Mouse (Mus musculus) kidney, embryonic 15.5 days (tissue): ENCODE results near the gene Crim1. TPM values are rescaled to one million over a fixed set of nuclear protein-coding genes. Genes with fewer than 3 reads are reported as not detected.

Experiments
- ATAC-seq: fragments of 200-750 bp; cut with Nextera tagmentation; replicated peaks from 2 replicates; pipeline ENCODE4 v1.8.0; 2017; ENCODE audit warnings: moderate TSS enrichment; ENCODE audit not compliant: low FRiP score
- H3K27ac ChIP-seq: fragments of 300-500 bp; sonication (generic); 2 replicates; pipeline ENCODE4 v1.5.1; 2015; ENCODE audit warnings: mild to moderate bottlenecking, inconsistent platforms
- H3K27me3 ChIP-seq: fragments of 300-500 bp; sonication (generic); 2 replicates; pipeline ENCODE4 v1.6.1; 2015; ENCODE audit warnings: inconsistent platforms
- H3K36me3 ChIP-seq: fragments of 300-500 bp; sonication (generic); 2 replicates; pipeline ENCODE4 v1.6.1; 2015; ENCODE audit warnings: inconsistent platforms
- H3K4me1 ChIP-seq: fragments of 300-500 bp; sonication (generic); 2 replicates; pipeline ENCODE4 v1.6.1; 2015; ENCODE audit warnings: inconsistent platforms
- H3K4me2 ChIP-seq: fragments of 300-500 bp; sonication (generic); 2 replicates; pipeline ENCODE4 v1.6.1; 2015; ENCODE audit warnings: moderate library complexity, mild to moderate bottlenecking, inconsistent platforms
- H3K4me3 ChIP-seq: fragments of 300-500 bp; sonication (generic); replicated peaks from 2 replicates; pipeline ENCODE4 v1.5.1; 2015; ENCODE audit warnings: mild to moderate bottlenecking, inconsistent platforms
- H3K9ac ChIP-seq: fragments of 300-500 bp; sonication (generic); 2 replicates; pipeline ENCODE4 v1.6.1; 2015; ENCODE audit warnings: mild to moderate bottlenecking, inconsistent platforms
- H3K9me3 ChIP-seq: fragments of 300-500 bp; sonication (generic); replicated peaks from 2 replicates; pipeline ENCODE4 v1.6.1; 2016; ENCODE audit warnings: inconsistent platforms
- WGBS: fragments of 180-500 bp; shearing (Covaris S2); methylation state at CpG from one replicate; pipeline ENCODE4 v1.1.7; 2015; ENCODE audit warnings: mixed read lengths; 5-methylcytosine and 5-hydroxymethylcytosine counted together
- polyA plus RNA-seq: library from polyadenylated mRNA; unstranded; fragments of >200 nt; fragmentation: Nextera tagmentation; extraction: Ambion mirVana; gene quantifications from 2 replicates; pipeline ENCODE4 v1.2.1, GENCODE M21; 2015

Crim1 gene
- polyA plus RNA-seq, 1 experiment from 2014 or later: 6.5 TPM

DNA sequence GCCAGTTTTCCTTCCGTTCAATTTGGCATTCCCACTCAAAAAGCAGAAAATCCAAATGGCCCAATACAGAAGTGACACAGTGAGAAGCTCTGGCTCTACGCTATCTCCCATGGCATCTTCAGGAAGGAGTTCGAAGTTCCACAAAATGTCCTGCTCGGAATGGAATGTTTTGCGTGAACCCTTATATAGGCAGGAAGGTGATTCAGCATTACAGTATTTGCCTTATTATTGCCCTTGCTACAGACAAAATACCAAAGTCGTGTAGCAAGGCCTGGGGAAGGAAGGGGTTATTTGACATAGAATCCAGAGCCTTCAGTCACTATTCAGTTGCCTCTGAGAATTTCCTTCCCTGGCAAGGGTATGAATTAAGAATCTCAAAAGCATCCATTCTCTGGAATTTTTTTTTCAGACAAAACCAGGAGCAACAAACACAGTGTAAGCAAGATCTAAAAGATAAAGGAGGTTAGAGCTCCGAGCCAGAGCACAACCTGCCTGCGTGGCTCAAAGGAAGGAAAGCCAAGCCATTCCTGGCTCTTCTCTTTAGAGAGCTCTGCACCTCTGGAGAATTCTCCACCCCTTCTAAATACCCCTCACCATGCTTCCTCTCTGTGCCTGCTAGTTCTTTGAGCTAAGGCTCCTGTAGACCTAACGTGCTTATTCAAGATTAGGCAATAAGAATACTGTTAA lies 192.5 kb downstream of the Crim1 start:
- Histone ChIP-seq H3K4me3 (no peak overlapping the region), H3K9me3 (no peaks in the 10 kb centered on the region), H3K27ac (no peak overlapping the region), H3K4me2 (no peak overlapping the region), H3K9ac (no peak overlapping the region), H3K4me1 (0 out of 2 replicates have a peak, but pooled peaks cover 6% of the 10 kb centered on the region), H3K27me3 (no peaks in the 10 kb centered on the region), H3K36me3 (peaks cover 6% of the 10 kb centered on the region)
- 52% methylated on average over 9 of the region's 9 CpGs for WGBS
- ATAC-seq: no peak

DNA sequence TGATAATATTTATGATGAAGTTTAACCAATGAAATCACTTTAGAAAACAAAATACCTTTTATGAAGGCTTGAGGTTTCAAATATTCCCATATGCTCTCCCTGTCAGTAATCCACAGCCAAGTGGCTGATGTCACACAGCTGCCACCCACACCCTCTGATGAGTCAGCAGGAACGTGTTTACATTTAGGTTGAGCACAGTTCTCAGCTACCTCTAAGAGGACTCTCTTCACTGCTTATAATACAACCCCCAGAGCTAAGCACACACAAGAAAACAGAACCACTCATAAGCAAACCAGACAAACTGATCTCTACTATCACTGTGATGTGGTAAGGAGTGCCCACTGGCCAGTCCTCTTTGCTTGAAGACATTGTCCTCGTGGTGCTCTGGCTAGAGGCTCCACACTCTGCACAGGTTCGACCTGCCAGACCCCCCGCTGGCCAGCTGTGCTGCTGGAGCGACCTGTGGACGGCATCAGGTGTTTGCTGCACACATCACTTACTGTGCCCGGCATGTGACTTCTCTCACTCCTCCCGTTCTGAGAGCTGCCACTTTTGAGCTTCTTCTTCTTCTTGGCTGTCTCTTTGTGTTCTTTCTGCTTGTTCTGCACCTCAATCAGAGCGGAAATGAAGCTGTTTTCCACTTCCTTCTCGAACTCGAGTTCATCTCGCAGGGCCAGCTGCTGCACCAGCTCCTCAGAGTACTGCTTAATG lies 200.2 kb downstream of the Crim1 start:
- WGBS: 76% methylated on average over 12 of the region's 12 CpGs
- H3K4me2 ChIP-seq: no peak overlapping the region
- no peak overlapping the region for H3K4me3 ChIP-seq
- no peaks in the 10 kb centered on the region for H3K27me3 ChIP-seq
- H3K27ac ChIP-seq: peak overlapping the region; percentile 22; the same call in 1 of the 2 replicates
- H3K36me3 ChIP-seq: peaks cover 49% of the 10 kb centered on the region
- no peak overlapping the region for H3K9ac ChIP-seq
- ATAC-seq: peak; percentile 55; the same call in 1 of the 2 replicates
- peaks cover 8% of the 10 kb centered on the region for H3K4me1 ChIP-seq
- no peaks in the 10 kb centered on the region for H3K9me3 ChIP-seq

DNA sequence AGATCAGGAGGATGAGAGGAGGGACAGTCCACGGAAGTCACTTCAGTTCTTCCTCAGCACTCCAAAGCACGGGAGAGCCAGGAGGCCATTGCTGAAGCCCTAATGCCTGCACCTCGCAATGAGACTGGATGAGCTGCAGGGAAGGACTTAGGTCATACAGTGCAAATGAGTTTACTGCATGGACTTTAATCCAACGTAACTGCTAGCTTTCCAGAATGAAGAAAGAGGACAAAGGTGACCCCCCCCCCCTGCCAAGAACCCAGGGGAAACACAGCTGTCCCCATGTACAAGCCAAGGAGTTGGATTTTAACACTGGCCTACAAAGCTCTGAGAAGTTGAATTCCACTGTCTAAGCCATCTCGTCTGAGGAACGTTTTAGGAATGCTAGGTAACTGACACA lies 201.3 kb downstream of the Crim1 start:
- no peak for ATAC-seq
- H3K27me3 ChIP-seq: no peaks in the 10 kb centered on the region
- no peak overlapping the region for H3K4me3 ChIP-seq
- WGBS: 70% methylated on average over 6 of the region's 6 CpGs
- no peak overlapping the region for H3K4me2 ChIP-seq
- no peak overlapping the region; the same call in 1 of the 2 replicates for H3K27ac ChIP-seq
- peaks cover 47% of the 10 kb centered on the region for H3K36me3 ChIP-seq
- peaks cover 8% of the 10 kb centered on the region for H3K4me1 ChIP-seq
- no peaks in the 10 kb centered on the region for H3K9me3 ChIP-seq
- no peak overlapping the region for H3K9ac ChIP-seq

DNA sequence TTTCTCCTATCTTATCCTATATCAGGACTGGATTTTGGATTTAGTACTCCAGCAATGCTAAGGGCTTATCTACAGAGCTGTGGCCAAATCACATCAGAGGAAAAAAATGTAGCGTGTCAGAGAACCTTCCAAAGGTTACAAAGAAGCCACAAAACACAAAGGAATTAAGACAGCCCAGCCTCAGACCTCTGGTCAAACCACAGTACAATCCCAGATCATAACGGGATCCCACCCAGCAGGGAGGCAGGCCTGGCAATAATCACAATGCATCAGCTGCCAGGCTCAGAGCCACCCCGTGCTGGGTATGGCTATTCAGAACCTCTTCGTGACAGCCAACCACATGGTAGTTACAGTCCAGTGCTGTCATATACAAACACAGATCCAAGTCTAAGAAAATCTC lies 201.7 kb downstream of the Crim1 start:
- Histone ChIP-seq H3K9me3 (no peaks in the 10 kb centered on the region), H3K27me3 (no peaks in the 10 kb centered on the region), H3K9ac (no peak overlapping the region), H3K4me1 (peaks cover 8% of the 10 kb centered on the region), H3K4me2 (no peak overlapping the region), H3K36me3 (peaks cover 47% of the 10 kb centered on the region), H3K27ac (no peak overlapping the region), H3K4me3 (no peak overlapping the region)
- 72% methylated on average over 4 of the region's 4 CpGs for WGBS
- ATAC-seq: no peak

DNA sequence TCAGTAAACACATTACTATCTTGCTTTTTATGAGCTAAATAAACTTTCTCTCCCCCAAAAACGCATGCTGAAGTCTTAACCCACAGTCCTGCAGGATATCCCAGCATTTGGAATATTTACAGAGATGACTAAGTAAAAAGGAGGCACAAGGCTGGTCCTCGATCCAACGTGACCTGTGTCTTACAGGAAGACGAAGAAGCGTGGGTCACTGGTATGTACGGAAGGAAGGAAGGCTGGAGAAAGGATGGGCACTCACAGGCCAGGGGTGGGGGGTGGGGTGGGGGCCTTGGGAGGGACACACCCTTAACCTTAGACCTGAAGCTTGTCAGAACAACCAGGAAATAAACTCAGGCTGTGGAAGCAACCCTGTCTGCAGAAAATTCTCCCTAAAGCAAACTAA lies 202.1 kb downstream of the Crim1 start:
- Histone ChIP-seq H3K27ac (no peak overlapping the region), H3K4me1 (peaks cover 8% of the 10 kb centered on the region), H3K36me3 (peaks cover 50% of the 10 kb centered on the region), H3K4me3 (no peak overlapping the region), H3K9ac (no peak overlapping the region), H3K27me3 (no peaks in the 10 kb centered on the region), H3K9me3 (no peaks in the 10 kb centered on the region), H3K4me2 (no peak overlapping the region)
- WGBS: 66% methylated on average over 6 of the region's 6 CpGs
- no peak for ATAC-seq

DNA sequence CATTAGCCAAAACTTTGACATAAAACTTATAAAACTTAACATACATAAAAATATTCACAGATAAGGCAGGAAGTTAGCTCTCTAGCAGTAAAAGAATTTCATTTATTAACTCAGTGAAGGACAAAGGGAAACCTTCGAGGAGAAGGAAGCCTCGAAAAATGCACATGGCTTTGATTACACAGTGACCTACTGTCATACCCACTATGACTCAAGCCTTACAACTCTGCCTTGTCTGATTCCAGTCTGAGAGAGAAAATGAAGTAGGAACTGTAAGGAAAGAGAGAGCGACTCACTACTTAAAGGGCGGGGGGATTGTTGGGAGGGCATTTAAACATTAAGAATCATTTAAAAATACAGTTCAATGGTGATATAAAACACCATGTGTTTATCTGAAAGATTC lies 203.2 kb downstream of the Crim1 start:
- WGBS: 71% methylated on average over 4 of the region's 4 CpGs
- no peak for ATAC-seq
- H3K27me3 ChIP-seq: no peaks in the 10 kb centered on the region
- H3K9me3 ChIP-seq: no peaks in the 10 kb centered on the region
- no peak overlapping the region for H3K9ac ChIP-seq
- H3K27ac ChIP-seq: no peak overlapping the region
- H3K36me3 ChIP-seq: peaks cover 46% of the 10 kb centered on the region
- no peak overlapping the region for H3K4me3 ChIP-seq
- peaks cover 11% of the 10 kb centered on the region for H3K4me1 ChIP-seq
- H3K4me2 ChIP-seq: no peak overlapping the region

DNA sequence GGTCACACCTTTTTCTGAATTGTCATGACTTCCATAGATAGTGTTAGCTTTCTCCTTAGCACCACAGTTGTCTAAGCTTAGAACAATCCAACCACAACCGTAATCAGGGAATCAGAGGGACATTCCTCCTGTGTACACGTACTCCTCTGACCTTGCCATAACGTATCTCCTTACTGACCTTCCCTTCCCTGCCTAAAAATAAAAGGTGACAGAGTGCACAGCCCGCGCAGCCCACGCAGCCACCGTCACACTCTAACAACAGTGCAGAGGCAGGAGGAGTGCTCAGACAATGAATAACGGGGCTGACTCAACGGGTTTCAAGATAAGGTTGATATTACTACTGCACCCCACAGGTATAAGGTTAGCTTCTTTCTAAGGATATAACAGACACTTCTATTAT lies 203.8 kb downstream of the Crim1 start:
- Histone ChIP-seq H3K27ac (no peak overlapping the region), H3K4me2 (no peak overlapping the region), H3K36me3 (peaks cover 49% of the 10 kb centered on the region), H3K4me3 (no peak overlapping the region), H3K4me1 (peaks cover 12% of the 10 kb centered on the region), H3K27me3 (no peaks in the 10 kb centered on the region), H3K9me3 (no peaks in the 10 kb centered on the region), H3K9ac (no peak overlapping the region)
- WGBS: 76% methylated on average over 9 of the region's 9 CpGs
- no peak for ATAC-seq

DNA sequence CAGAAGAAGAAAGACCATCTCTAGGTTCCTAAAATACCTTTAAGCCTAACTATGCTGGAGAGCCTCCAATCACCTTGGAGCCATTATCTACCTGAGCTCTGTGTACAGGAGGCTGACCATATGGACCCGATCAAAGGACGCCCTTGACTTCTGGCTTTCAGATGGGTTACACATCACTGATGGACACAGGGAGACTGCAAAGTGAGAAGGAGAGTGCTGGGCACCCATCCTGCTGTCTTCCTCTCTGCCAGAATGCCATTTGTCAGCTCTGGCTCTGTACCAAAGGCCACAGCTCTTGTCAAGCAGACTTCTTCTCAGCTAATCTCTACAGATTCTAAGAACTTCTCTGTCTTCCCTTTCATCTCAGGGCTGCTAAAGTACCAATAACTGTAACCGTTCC lies 205.3 kb downstream of the Crim1 start:
- no peaks in the 10 kb centered on the region for H3K9me3 ChIP-seq
- no peak overlapping the region for H3K9ac ChIP-seq
- WGBS: 93% methylated on average over 3 of the region's 3 CpGs
- H3K27me3 ChIP-seq: no peaks in the 10 kb centered on the region
- peaks cover 12% of the 10 kb centered on the region for H3K4me1 ChIP-seq
- no peak overlapping the region for H3K4me3 ChIP-seq
- H3K4me2 ChIP-seq: no peak overlapping the region
- H3K27ac ChIP-seq: no peak overlapping the region
- H3K36me3 ChIP-seq: peaks cover 51% of the 10 kb centered on the region
- no peak for ATAC-seq

DNA sequence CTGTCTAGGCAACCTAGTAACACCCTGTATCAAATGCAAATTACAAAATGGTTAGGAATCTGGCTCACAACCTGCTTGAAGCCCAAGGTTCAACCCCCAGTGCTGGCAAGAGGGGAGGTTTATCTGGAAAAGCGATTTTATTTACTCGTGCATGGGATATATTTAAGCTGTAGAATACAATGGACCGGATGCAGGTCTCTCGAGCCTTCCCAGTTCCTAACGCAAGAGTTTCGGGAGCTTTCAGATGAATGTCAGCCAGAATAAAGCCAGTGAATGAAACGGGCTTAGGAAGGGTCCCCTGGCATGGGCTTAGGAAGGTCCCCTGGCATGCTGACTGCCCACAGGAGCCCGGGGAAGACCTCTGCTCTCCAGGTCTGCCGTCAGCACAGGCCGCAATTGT lies 206.8 kb downstream of the Crim1 start:
- Histone ChIP-seq H3K27ac (peak overlapping the region; percentile 58; the same call in 1 of the 2 replicates), H3K4me2 (no peak overlapping the region), H3K9me3 (no peaks in the 10 kb centered on the region), H3K9ac (no peak overlapping the region), H3K36me3 (peaks cover 46% of the 10 kb centered on the region), H3K4me1 (peaks cover 7% of the 10 kb centered on the region; the same call in 1 of the 2 replicates), H3K4me3 (no peak overlapping the region), H3K27me3 (no peaks in the 10 kb centered on the region)
- 90% methylated on average over 10 of the region's 10 CpGs for WGBS
- no peak for ATAC-seq

DNA sequence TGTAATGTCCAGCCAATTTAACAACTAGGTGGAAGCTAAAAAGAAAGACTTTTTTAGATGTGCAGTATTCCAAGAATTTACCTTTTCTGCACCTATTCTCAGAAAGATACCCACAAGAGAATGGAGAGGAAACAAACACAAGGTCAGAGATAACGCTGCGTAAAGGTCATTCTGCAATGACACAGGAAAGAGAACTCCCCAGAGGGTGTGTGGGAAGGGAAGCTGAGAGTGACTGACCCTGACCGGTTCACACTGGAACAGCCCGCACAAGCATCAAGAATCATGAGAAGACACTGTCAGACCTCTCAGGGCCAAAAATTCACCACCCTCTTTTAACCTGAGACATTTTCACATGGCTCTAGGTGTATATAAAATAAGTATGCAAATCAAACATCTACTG lies 207.5 kb downstream of the Crim1 start:
- H3K4me1 ChIP-seq: peaks cover 7% of the 10 kb centered on the region; the same call in 1 of the 2 replicates
- WGBS: 39% methylated on average over 4 of the region's 4 CpGs

DNA sequence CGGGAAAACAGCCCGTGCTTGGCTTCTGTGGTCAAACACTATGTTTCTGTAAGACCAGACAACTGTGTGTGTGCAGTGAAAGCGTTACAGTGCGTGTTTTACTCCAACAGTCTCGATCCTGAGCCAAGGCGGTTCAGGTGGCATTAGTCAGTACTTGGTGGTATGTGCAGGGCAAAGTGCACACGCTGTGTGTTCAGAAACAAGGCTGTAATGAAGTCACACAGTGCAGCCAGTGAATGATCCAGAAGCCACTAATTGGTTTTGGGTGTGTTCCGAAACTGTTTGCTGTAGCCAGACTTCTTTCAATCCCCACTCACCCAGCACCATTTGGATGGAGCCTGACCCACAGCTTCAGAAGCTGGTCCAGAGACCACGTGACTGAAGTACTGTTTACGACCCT lies 208.3 kb downstream of the Crim1 start:
- no peaks in the 10 kb centered on the region for H3K9me3 ChIP-seq
- H3K4me2 ChIP-seq: no peak overlapping the region
- ATAC-seq: no peak; the same call in 1 of the 2 replicates
- H3K9ac ChIP-seq: no peak overlapping the region
- peaks cover 39% of the 10 kb centered on the region for H3K36me3 ChIP-seq
- no peaks in the 10 kb centered on the region for H3K27me3 ChIP-seq
- no peak overlapping the region for H3K4me3 ChIP-seq
- 80% methylated on average over 10 of the region's 10 CpGs for WGBS
- H3K27ac ChIP-seq: no peak overlapping the region
- peaks cover 7% of the 10 kb centered on the region; the same call in 1 of the 2 replicates for H3K4me1 ChIP-seq

More for the DNA sequence above, 207.5 kb downstream of the Crim1 start:
- no peak overlapping the region for H3K4me2 ChIP-seq
- H3K27ac ChIP-seq: no peak overlapping the region
- no peak for ATAC-seq
- H3K36me3 ChIP-seq: peaks cover 42% of the 10 kb centered on the region
- H3K4me3 ChIP-seq: no peak overlapping the region
- H3K27me3 ChIP-seq: no peaks in the 10 kb centered on the region
- H3K9me3 ChIP-seq: no peaks in the 10 kb centered on the region
- H3K9ac ChIP-seq: no peak overlapping the region

DNA sequence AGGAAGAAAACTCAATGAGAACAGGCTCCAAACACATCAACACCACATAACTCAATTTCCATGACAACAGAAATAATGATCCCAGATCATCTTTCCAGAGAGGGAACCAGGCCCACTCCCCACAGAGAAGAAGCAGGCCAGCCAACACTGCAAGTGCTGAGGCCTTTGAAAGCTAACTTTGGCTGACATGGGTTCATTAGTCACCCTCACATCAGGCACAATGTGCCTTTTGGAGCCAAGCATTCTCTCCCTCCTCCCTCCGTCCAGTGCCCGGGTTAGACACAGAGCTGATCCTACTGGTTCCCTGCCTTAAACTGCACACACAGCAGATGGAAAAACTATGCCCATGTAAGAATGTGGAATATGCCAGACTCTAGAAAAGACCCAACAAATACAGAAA lies 209.9 kb downstream of the Crim1 start:
- no peak for ATAC-seq
- H3K9ac ChIP-seq: no peak overlapping the region
- H3K4me1 ChIP-seq: peaks cover 12% of the 10 kb centered on the region; the same call in 1 of the 2 replicates
- H3K27me3 ChIP-seq: no peaks in the 10 kb centered on the region
- H3K4me3 ChIP-seq: no peak overlapping the region
- no peak overlapping the region for H3K4me2 ChIP-seq
- H3K27ac ChIP-seq: no peak overlapping the region
- 81% methylated on average over 2 of the region's 2 CpGs for WGBS
- peaks cover 26% of the 10 kb centered on the region for H3K36me3 ChIP-seq
- H3K9me3 ChIP-seq: no peaks in the 10 kb centered on the region
